Mouse (Mus musculus) heart, embryonic 12.5 days (tissue): ENCODE data around the gene Dntt. TPM values are rescaled to one million over a fixed set of nuclear protein-coding genes. Genes with fewer than 3 reads are reported as not detected.

Experiments
- ATAC-seq: fragments of 200-750 bp; cut with Nextera tagmentation; 2 replicates; pipeline ENCODE4 v1.8.0; 2017; ENCODE audit warnings: moderate TSS enrichment, moderate library complexity; ENCODE audit not compliant: insufficient number of reproducible peaks, low FRiP score
- H3K27ac ChIP-seq: fragments of 300-500 bp; sonication (generic); 2 replicates; pipeline ENCODE4 v1.5.1; 2016; ENCODE audit warnings: mild to moderate bottlenecking, moderate library complexity; ENCODE audit not compliant: poor library complexity, severe bottlenecking
- H3K27me3 ChIP-seq: fragments of 300-500 bp; sonication (generic); replicated peaks from 2 replicates; pipeline ENCODE4 v1.6.1; 2016; ENCODE audit warnings: mild to moderate bottlenecking, moderate library complexity
- H3K36me3 ChIP-seq: fragments of 300-500 bp; sonication (generic); 2 replicates; pipeline ENCODE4 v1.6.1; 2016; ENCODE audit warnings: mild to moderate bottlenecking, moderate library complexity
- H3K4me1 ChIP-seq: fragments of 300-500 bp; sonication (generic); replicated peaks from 2 replicates; pipeline ENCODE4 v1.6.1; 2016; ENCODE audit warnings: mild to moderate bottlenecking
- H3K4me2 ChIP-seq: fragments of 300-500 bp; sonication (generic); 2 replicates; pipeline ENCODE4 v1.6.1; 2016; ENCODE audit warnings: mild to moderate bottlenecking, moderate library complexity
- H3K4me3 ChIP-seq: fragments of 300-500 bp; sonication (generic); 2 replicates; pipeline ENCODE4 v1.5.1; 2016; ENCODE audit warnings: mild to moderate bottlenecking
- H3K9ac ChIP-seq: fragments of 300-500 bp; sonication (generic); 2 replicates; pipeline ENCODE4 v1.6.1; 2016; ENCODE audit warnings: mild to moderate bottlenecking, moderate library complexity
- H3K9me3 ChIP-seq: fragments of 300-500 bp; sonication (generic); replicated peaks from 2 replicates; pipeline ENCODE4 v1.6.1; 2016; ENCODE audit warnings: mild to moderate bottlenecking, moderate library complexity
- WGBS: fragments of 180-500 bp; shearing (Covaris S2); methylation state at CpG from one replicate; pipeline ENCODE4 v1.1.7; 2016; 5-methylcytosine and 5-hydroxymethylcytosine counted together
- polyA plus RNA-seq: library from polyadenylated mRNA; unstranded; fragments of >200 nt; fragmentation: Nextera tagmentation; extraction: Ambion mirVana; gene quantifications from 2 replicates; pipeline ENCODE4 v1.2.1, GENCODE M21; 2016

The Dntt gene
- polyA plus RNA-seq, 1 experiment from 2014 or later = not detected

- no peak overlapping the region for H3K4me3 ChIP-seq
- H3K4me1 ChIP-seq = no peaks in the 10 kb centered on the region
- no peak for ATAC-seq
- H3K4me2 ChIP-seq = no peak overlapping the region
- H3K36me3 ChIP-seq = no peaks in the 10 kb centered on the region
- H3K27me3 ChIP-seq = no peaks in the 10 kb centered on the region
- H3K9ac ChIP-seq = no peak overlapping the region
- no peaks in the 10 kb centered on the region for H3K9me3 ChIP-seq
- H3K27ac ChIP-seq = no peak overlapping the region
- WGBS = 51% methylated on average over 7 of the region's 7 CpGs
Observed at GRCm38 (mm10) chr19:40994911-40995310, 34.2 kb upstream of the Dntt start.

- Histone ChIP-seq H3K27me3 (no peaks in the 10 kb centered on the region), H3K27ac (no peak overlapping the region), H3K4me3 (no peak overlapping the region), H3K36me3 (no peaks in the 10 kb centered on the region), H3K9me3 (no peaks in the 10 kb centered on the region), H3K9ac (no peak overlapping the region), H3K4me2 (no peak overlapping the region), H3K4me1 (no peaks in the 10 kb centered on the region)
- 54% methylated on average over 21 of the region's 21 CpGs for WGBS
- ATAC-seq = no peak
Observed at GRCm38 (mm10) chr19:40995449-40996401, 33.4 kb upstream of the Dntt start.

- no peak overlapping the region for H3K4me2 ChIP-seq
- no peaks in the 10 kb centered on the region for H3K36me3 ChIP-seq
- no peak overlapping the region for H3K27ac ChIP-seq
- no peaks in the 10 kb centered on the region for H3K4me1 ChIP-seq
- H3K4me3 ChIP-seq = no peak overlapping the region
- 78% methylated on average over 6 of the region's 6 CpGs for WGBS
- no peaks in the 10 kb centered on the region for H3K9me3 ChIP-seq
- H3K9ac ChIP-seq = no peak overlapping the region
- no peak for ATAC-seq
- no peaks in the 10 kb centered on the region for H3K27me3 ChIP-seq
Observed at GRCm38 (mm10) chr19:40996722-40997121, 32.4 kb upstream of the Dntt start.

- no peaks in the 10 kb centered on the region for H3K27me3 ChIP-seq
- no peak overlapping the region for H3K4me3 ChIP-seq
- H3K4me2 ChIP-seq = no peak overlapping the region
- H3K9ac ChIP-seq = no peak overlapping the region
- no peaks in the 10 kb centered on the region for H3K4me1 ChIP-seq
- 63% methylated on average over 5 of the region's 5 CpGs for WGBS
- no peak for ATAC-seq
- 0 out of 2 replicates have a peak, but pooled peaks cover 5% of the 10 kb centered on the region for H3K9me3 ChIP-seq
- no peaks in the 10 kb centered on the region for H3K36me3 ChIP-seq
- H3K27ac ChIP-seq = no peak overlapping the region
Observed at GRCm38 (mm10) chr19:40998469-40999170, 30.5 kb upstream of the Dntt start.

GRCm38 (mm10) chr19:40999569-40999968 lies 29.5 kb upstream of the Dntt start:
- H3K9me3 ChIP-seq = 0 out of 2 replicates have a peak, but pooled peaks cover 5% of the 10 kb centered on the region
- WGBS = 48% methylated on average over 3 of the region's 3 CpGs
- no peaks in the 10 kb centered on the region for H3K4me1 ChIP-seq
- no peak overlapping the region for H3K4me3 ChIP-seq
- H3K27ac ChIP-seq = no peak overlapping the region
- no peaks in the 10 kb centered on the region for H3K36me3 ChIP-seq
- H3K27me3 ChIP-seq = no peaks in the 10 kb centered on the region
- H3K9ac ChIP-seq = no peak overlapping the region
- no peak overlapping the region for H3K4me2 ChIP-seq
- ATAC-seq = no peak

- ATAC-seq = no peak
- no peaks in the 10 kb centered on the region for H3K36me3 ChIP-seq
- H3K27me3 ChIP-seq = no peaks in the 10 kb centered on the region
- WGBS = 82% methylated on average over 3 of the region's 3 CpGs
- no peak overlapping the region for H3K27ac ChIP-seq
- no peak overlapping the region for H3K4me2 ChIP-seq
- H3K9me3 ChIP-seq = 0 out of 2 replicates have a peak, but pooled peaks cover 5% of the 10 kb centered on the region
- no peak overlapping the region for H3K4me3 ChIP-seq
- no peak overlapping the region for H3K9ac ChIP-seq
- H3K4me1 ChIP-seq = no peaks in the 10 kb centered on the region
Observed at GRCm38 (mm10) chr19:41003694-41004315, 25.3 kb upstream of the Dntt start.

- no peak for ATAC-seq
- Histone ChIP-seq H3K27me3 (0 out of 2 replicates have a peak, but pooled peaks cover 8% of the 10 kb centered on the region), H3K27ac (no peak overlapping the region), H3K9me3 (0 out of 2 replicates have a peak, but pooled peaks cover 5% of the 10 kb centered on the region), H3K36me3 (no peaks in the 10 kb centered on the region), H3K4me1 (no peaks in the 10 kb centered on the region), H3K9ac (no peak overlapping the region), H3K4me2 (no peak overlapping the region), H3K4me3 (no peak overlapping the region)
- WGBS = 20% methylated on average over 4 of the region's 4 CpGs
Observed at GRCm38 (mm10) chr19:41006621-41007020, 22.5 kb upstream of the Dntt start.

- Histone ChIP-seq H3K27ac (no peak overlapping the region), H3K4me3 (no peak overlapping the region), H3K27me3 (0 out of 2 replicates have a peak, but pooled peaks cover 13% of the 10 kb centered on the region), H3K36me3 (no peaks in the 10 kb centered on the region), H3K9ac (no peak overlapping the region), H3K4me1 (peaks cover 4% of the 10 kb centered on the region; the same call in 1 of the 2 replicates), H3K9me3 (0 out of 2 replicates have a peak, but pooled peaks cover 5% of the 10 kb centered on the region), H3K4me2 (no peak overlapping the region)
- 21% methylated on average over 6 of the region's 6 CpGs for WGBS
- ATAC-seq = no peak
Observed at GRCm38 (mm10) chr19:41007326-41007725, 21.7 kb upstream of the Dntt start.

- H3K27ac ChIP-seq = no peak overlapping the region
- peaks cover 4% of the 10 kb centered on the region; the same call in 1 of the 2 replicates for H3K4me1 ChIP-seq
- no peaks in the 10 kb centered on the region for H3K36me3 ChIP-seq
- 0 out of 2 replicates have a peak, but pooled peaks cover 3% of the 10 kb centered on the region for H3K9me3 ChIP-seq
- no peak overlapping the region for H3K4me2 ChIP-seq
- ATAC-seq = no peak
- H3K27me3 ChIP-seq = peaks cover 17% of the 10 kb centered on the region
- no peak overlapping the region for H3K4me3 ChIP-seq
- H3K9ac ChIP-seq = no peak overlapping the region
- 56% methylated on average over 4 of the region's 4 CpGs for WGBS
Observed at GRCm38 (mm10) chr19:41007733-41008132, 21.3 kb upstream of the Dntt start.

GRCm38 (mm10) chr19:41008674-41009395 lies 20.2 kb upstream of the Dntt start:
- H3K4me2 ChIP-seq = no peak overlapping the region
- no peak overlapping the region for H3K9ac ChIP-seq
- peaks cover 11% of the 10 kb centered on the region; the same call in 1 of the 2 replicates for H3K4me1 ChIP-seq
- H3K4me3 ChIP-seq = no peak overlapping the region
- WGBS = 85% methylated on average over 5 of the region's 5 CpGs
- H3K27me3 ChIP-seq = peaks cover 28% of the 10 kb centered on the region
- H3K27ac ChIP-seq = no peak overlapping the region
- ATAC-seq = no peak
- no peaks in the 10 kb centered on the region for H3K9me3 ChIP-seq
- H3K36me3 ChIP-seq = no peaks in the 10 kb centered on the region
